Mouse (Mus musculus): ENCODE measurements around the gene Cd9. TPM values are rescaled to one million over a fixed set of nuclear protein-coding genes. Genes with fewer than 3 reads are reported as not detected.

The Cd9 gene
- polyA plus RNA-seq, 1 experiment from 2014 or later, result 43.7 TPM

DNA sequence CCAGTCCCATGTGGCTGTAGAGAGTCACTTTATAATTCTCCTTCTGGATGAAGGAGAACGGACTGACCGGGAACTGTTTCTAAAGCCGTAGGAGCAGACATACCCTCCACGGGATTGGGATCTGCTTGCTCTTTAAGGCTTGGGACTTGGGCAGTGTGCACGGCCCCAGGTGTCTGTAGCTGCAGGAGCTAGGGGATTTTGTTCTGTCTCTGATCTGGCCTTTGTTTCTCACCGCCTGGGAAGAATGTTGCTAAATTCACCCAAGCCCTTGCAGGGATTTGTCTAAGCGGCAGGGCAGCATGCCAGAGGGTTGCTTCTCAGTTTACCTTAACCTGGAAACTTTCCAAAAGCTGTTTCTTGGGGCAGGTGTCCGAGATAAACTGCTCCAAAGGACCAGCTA lies 32.8 kb downstream of the Cd9 start:
- Histone ChIP-seq H3K9me3 (ENCODE audit: control insufficient read depth, low read length) (no peaks in the 10 kb centered on the region), H3K27ac (ENCODE audit: low read depth, low read length) (no peak overlapping the region), H3K4me3 (ENCODE audit: low read depth, low read length) (no peak overlapping the region), H3K36me3 (ENCODE audit: control insufficient read depth, insufficient read depth, low read length) (no peaks in the 10 kb centered on the region), H3K9ac (ENCODE audit: low read length) (no peak overlapping the region), H3K4me2 (ENCODE audit: low read depth) (no peak overlapping the region), H3K4me1 (ENCODE audit: control insufficient read depth, insufficient read depth, low read length) (no peaks in the 10 kb centered on the region), H3K27me3 (ENCODE audit: control insufficient read depth, insufficient read depth, low read length) (no peaks in the 10 kb centered on the region)
- 87% methylated on average over 8 of the region's 8 CpGs for WGBS
- DNase-seq (ENCODE audit: low spot score), result no peak
- ATAC-seq (ENCODE audit: insufficient read depth, low FRiP score, low TSS enrichment), result no peak

DNA sequence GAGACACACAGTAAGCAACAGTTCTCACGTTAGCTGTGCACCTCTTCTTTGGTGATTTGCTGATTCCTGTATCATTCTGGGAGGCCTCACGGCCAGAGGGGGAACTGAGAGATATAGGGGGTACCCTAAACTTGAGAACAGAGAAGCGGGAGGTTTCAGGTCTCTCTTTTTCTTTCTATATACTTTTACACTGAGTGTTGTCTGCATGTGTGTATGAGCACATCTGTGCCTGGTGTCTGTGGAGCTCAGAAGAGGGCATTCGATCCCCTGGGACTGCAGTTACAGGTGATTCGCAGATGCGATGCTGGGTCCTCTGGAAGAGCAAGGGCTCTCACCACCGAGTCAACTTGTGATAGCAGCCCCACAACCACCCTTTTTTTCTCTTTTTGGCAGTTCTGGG lies 33.3 kb downstream of the Cd9 start:
- Histone ChIP-seq H3K9me3 (ENCODE audit: control insufficient read depth, low read length) (no peaks in the 10 kb centered on the region), H3K4me3 (ENCODE audit: low read depth, low read length) (no peak overlapping the region), H3K27me3 (ENCODE audit: control insufficient read depth, insufficient read depth, low read length) (no peaks in the 10 kb centered on the region), H3K36me3 (ENCODE audit: control insufficient read depth, insufficient read depth, low read length) (no peaks in the 10 kb centered on the region), H3K4me1 (ENCODE audit: control insufficient read depth, insufficient read depth, low read length) (no peaks in the 10 kb centered on the region), H3K4me2 (ENCODE audit: low read depth) (no peak overlapping the region), H3K9ac (ENCODE audit: low read length) (no peak overlapping the region), H3K27ac (ENCODE audit: low read depth, low read length) (no peak overlapping the region)
- DNase-seq (ENCODE audit: low spot score) (no peak), ATAC-seq (ENCODE audit: insufficient read depth, low FRiP score, low TSS enrichment) (no peak)
- WGBS, result 88% methylated on average over 7 of the region's 7 CpGs

DNA sequence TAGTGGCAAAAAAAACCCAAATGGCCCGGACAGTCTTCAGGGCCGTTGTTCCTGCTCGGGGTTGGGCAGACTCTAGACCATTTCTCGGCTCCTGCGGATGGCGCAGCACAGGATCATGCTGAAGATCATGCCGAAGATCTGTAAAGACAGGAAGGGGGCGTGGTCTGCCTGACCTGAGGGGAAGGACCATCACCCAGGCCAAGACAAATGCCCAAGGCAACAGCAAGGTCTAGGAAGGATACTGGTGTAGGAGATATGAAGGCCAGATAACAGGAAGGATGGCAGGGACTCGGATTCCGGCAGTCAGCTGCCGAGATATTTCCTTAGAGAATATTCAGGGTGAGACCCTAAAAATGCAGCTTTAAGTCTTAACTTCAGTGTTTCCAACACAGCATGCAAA lies 34.0 kb downstream of the Cd9 start:
- DNase-seq (ENCODE audit: low spot score) (no peak), ATAC-seq (ENCODE audit: insufficient read depth, low FRiP score, low TSS enrichment) (no peak)
- no peak overlapping the region for H3K4me2 ChIP-seq (ENCODE audit: low read depth)
- 90% methylated on average over 11 of the region's 11 CpGs for WGBS
- H3K4me3 ChIP-seq (ENCODE audit: low read depth, low read length), result no peak overlapping the region
- no peaks in the 10 kb centered on the region for H3K27me3 ChIP-seq (ENCODE audit: control insufficient read depth, insufficient read depth, low read length)
- H3K4me1 ChIP-seq (ENCODE audit: control insufficient read depth, insufficient read depth, low read length), result no peaks in the 10 kb centered on the region
- no peak overlapping the region for H3K27ac ChIP-seq (ENCODE audit: low read depth, low read length)
- H3K36me3 ChIP-seq (ENCODE audit: control insufficient read depth, insufficient read depth, low read length), result no peaks in the 10 kb centered on the region
- no peak overlapping the region for H3K9ac ChIP-seq (ENCODE audit: low read length)
- H3K9me3 ChIP-seq (ENCODE audit: control insufficient read depth, low read length), result no peaks in the 10 kb centered on the region

DNA sequence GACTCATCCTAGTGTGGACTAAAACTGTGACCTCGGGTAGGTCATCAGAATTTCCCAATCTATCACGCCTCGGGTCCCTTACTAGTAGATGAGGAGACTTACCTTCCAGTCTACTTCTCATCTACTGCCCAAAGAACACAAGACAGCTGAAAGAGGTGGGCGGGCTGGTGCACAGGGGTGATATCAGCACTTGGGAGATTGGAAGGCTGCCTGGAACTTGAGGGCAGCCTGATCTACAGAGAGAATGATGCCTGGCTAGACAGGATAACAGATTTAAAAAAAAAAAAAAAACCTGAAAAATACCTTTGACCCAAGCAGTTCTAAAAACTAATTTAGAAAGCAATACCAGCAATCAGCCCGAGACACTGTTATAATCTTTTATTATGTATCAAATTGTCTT lies 34.7 kb downstream of the Cd9 start:
- Histone ChIP-seq H3K36me3 (ENCODE audit: control insufficient read depth, insufficient read depth, low read length) (no peaks in the 10 kb centered on the region), H3K27ac (ENCODE audit: low read depth, low read length) (no peak overlapping the region), H3K9me3 (ENCODE audit: control insufficient read depth, low read length) (no peaks in the 10 kb centered on the region), H3K9ac (ENCODE audit: low read length) (no peak overlapping the region), H3K27me3 (ENCODE audit: control insufficient read depth, insufficient read depth, low read length) (no peaks in the 10 kb centered on the region), H3K4me1 (ENCODE audit: control insufficient read depth, insufficient read depth, low read length) (no peaks in the 10 kb centered on the region), H3K4me3 (ENCODE audit: low read depth, low read length) (no peak overlapping the region), H3K4me2 (ENCODE audit: low read depth) (no peak overlapping the region)
- 92% methylated on average over 5 of the region's 5 CpGs for WGBS
- no peak for ATAC-seq (ENCODE audit: insufficient read depth, low FRiP score, low TSS enrichment)
- DNase-seq (ENCODE audit: low spot score), result no peak

DNA sequence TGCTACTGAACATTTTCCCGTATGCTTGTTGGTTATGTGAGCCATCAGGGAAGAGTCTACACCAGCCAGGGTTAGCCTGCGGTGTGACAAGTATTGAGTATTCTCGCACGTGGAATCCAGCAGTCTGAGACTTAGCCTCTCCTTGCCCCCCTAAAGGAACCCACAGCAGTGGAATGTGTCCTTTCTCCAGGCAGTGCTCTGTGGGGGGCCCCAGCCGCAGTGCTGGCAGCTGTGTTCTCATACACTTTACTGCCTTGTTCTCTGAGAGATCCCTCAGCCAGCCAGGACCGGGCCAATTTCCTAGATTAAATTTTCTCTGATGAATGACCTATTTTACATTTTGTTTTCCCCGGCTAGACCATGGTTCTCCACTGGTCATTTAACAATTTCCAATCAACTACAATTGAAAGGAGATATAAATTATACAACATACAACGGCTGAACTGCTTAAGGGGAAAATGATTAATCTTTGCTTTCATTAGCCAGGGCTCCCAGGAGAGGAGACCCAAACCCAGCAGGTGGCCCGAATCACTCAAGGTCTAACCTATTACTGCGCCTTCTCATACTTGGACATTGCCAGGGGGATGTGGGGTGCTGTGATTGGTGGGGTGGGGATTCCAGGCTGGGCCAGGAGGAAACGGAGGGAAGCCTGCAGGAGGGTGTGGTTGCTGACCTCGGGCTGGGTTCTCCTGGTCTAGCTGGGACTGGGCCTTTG lies 38.6 kb downstream of the Cd9 start:
- Histone ChIP-seq H3K27ac (ENCODE audit: low read depth, low read length) (no peak overlapping the region), H3K4me2 (ENCODE audit: low read depth) (no peak overlapping the region), H3K27me3 (ENCODE audit: control insufficient read depth, insufficient read depth, low read length) (no peaks in the 10 kb centered on the region), H3K4me1 (ENCODE audit: control insufficient read depth, insufficient read depth, low read length) (no peaks in the 10 kb centered on the region), H3K9ac (ENCODE audit: low read length) (no peak overlapping the region), H3K4me3 (ENCODE audit: low read depth, low read length) (no peak overlapping the region), H3K9me3 (ENCODE audit: control insufficient read depth, low read length) (no peaks in the 10 kb centered on the region), H3K36me3 (ENCODE audit: control insufficient read depth, insufficient read depth, low read length) (no peaks in the 10 kb centered on the region)
- no peak; the same call in 1 of the 2 replicates for ATAC-seq (ENCODE audit: insufficient read depth, low FRiP score, low TSS enrichment)
- peak; percentile 61 for DNase-seq (ENCODE audit: low spot score)
- WGBS, result 26% methylated on average over 12 of the region's 12 CpGs

DNA sequence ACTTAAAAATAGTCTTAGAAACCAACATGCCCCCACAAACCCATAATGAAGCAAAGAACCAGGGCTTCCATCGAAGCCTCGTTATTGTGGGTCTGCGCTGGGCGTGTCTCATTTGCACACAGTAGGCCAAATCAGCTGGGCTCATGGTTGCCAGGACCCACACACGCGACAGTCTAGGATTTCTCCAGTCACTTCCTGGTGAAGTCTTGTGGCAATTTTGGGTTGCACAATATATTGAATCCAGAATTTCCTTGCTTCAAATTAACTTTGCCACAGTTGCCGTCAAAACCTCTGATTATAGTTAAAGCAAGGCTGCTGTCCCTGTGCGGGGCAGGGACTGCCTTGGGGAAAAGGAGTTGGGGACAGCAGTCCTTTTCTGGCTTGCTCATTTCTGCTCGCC lies 39.9 kb downstream of the Cd9 start:
- Histone ChIP-seq H3K9ac (ENCODE audit: low read length) (no peak overlapping the region), H3K27me3 (ENCODE audit: control insufficient read depth, insufficient read depth, low read length) (no peaks in the 10 kb centered on the region), H3K4me1 (ENCODE audit: control insufficient read depth, insufficient read depth, low read length) (no peaks in the 10 kb centered on the region), H3K27ac (ENCODE audit: low read depth, low read length) (no peak overlapping the region), H3K9me3 (ENCODE audit: control insufficient read depth, low read length) (no peaks in the 10 kb centered on the region), H3K4me2 (ENCODE audit: low read depth) (no peak overlapping the region), H3K36me3 (ENCODE audit: control insufficient read depth, insufficient read depth, low read length) (no peaks in the 10 kb centered on the region), H3K4me3 (ENCODE audit: low read depth, low read length) (no peak overlapping the region)
- 87% methylated on average over 9 of the region's 9 CpGs for WGBS
- no peak for ATAC-seq (ENCODE audit: insufficient read depth, low FRiP score, low TSS enrichment)
- DNase-seq (ENCODE audit: low spot score), result no peak

DNA sequence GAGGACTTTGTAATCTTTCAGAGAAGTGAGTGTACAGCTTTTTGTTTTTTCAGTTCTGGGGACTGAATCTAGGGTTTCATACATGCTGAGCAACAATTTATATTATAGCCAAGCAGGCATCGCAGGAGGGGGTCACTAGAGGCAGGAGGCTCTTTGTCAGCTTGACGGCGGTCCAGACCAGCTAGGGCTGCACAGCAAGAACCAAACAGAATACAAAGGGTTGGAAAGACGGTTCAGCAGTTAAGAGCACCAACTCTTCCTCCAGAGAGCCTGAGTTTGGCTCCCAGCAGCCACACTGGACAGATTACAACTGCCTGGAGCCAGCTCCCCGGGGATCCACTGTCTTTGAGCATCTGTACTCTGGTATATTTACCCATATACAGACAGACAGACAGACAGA lies 40.3 kb downstream of the Cd9 start:
- Histone ChIP-seq H3K4me3 (ENCODE audit: low read depth, low read length) (no peak overlapping the region), H3K36me3 (ENCODE audit: control insufficient read depth, insufficient read depth, low read length) (no peaks in the 10 kb centered on the region), H3K4me2 (ENCODE audit: low read depth) (no peak overlapping the region), H3K27ac (ENCODE audit: low read depth, low read length) (no peak overlapping the region), H3K27me3 (ENCODE audit: control insufficient read depth, insufficient read depth, low read length) (no peaks in the 10 kb centered on the region), H3K9ac (ENCODE audit: low read length) (no peak overlapping the region), H3K9me3 (ENCODE audit: control insufficient read depth, low read length) (no peaks in the 10 kb centered on the region), H3K4me1 (ENCODE audit: control insufficient read depth, insufficient read depth, low read length) (no peaks in the 10 kb centered on the region)
- 38% methylated on average over 5 of the region's 5 CpGs for WGBS
- ATAC-seq (ENCODE audit: insufficient read depth, low FRiP score, low TSS enrichment) (no peak), DNase-seq (ENCODE audit: low spot score) (no peak)

DNA sequence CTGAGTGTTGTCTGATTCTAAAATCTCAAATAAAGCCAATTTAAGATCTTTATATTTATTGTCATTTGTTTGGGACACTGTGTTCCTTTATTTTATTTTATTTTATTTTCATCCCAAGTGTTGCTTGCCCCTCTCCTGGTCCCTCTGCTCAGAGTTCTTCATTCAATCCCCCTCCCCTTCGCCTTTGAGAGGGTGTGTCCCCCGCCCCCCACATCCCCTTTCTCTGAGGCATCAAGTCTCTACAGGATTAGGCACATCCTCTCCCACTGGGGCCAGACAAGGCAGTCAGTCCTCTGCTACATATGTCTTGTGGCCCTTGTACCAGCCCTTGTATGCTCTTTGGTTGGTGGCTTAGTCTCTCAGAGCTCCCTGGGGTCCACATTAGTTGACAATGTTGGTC lies 46.9 kb downstream of the Cd9 start:
- H3K4me1 ChIP-seq (ENCODE audit: control insufficient read depth, insufficient read depth, low read length), result no peaks in the 10 kb centered on the region
- no peak for DNase-seq (ENCODE audit: low spot score)
- H3K4me3 ChIP-seq (ENCODE audit: low read depth, low read length), result no peak overlapping the region
- H3K27me3 ChIP-seq (ENCODE audit: control insufficient read depth, insufficient read depth, low read length), result no peaks in the 10 kb centered on the region
- no peak for ATAC-seq (ENCODE audit: insufficient read depth, low FRiP score, low TSS enrichment)
- no peak overlapping the region for H3K4me2 ChIP-seq (ENCODE audit: low read depth)
- 58% methylated on average over 2 of the region's 2 CpGs for WGBS
- no peak overlapping the region for H3K27ac ChIP-seq (ENCODE audit: low read depth, low read length)
- no peaks in the 10 kb centered on the region for H3K36me3 ChIP-seq (ENCODE audit: control insufficient read depth, insufficient read depth, low read length)
- no peaks in the 10 kb centered on the region for H3K9me3 ChIP-seq (ENCODE audit: control insufficient read depth, low read length)
- H3K9ac ChIP-seq (ENCODE audit: low read length), result no peak overlapping the region

DNA sequence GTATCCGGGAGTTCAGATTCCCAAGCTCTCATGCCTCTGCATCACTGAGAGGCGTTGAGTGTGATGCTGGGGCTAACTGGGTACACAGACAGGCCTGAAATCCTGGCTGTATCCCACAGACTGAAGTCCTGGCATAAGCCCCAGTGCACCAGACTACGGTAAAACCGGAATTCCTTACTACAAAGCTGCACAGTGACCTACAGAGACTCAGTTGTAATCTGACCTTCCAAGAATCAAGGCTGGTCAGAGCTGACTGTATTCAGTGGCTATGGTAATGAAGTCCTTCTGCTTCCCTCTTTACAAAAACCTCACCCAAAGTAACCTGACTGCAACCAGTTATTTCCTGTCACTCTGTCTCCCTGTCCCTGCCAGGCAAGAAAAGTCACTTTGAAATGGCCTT lies 47.4 kb downstream of the Cd9 start:
- Histone ChIP-seq H3K4me2 (ENCODE audit: low read depth) (no peak overlapping the region), H3K9me3 (ENCODE audit: control insufficient read depth, low read length) (no peaks in the 10 kb centered on the region), H3K27ac (ENCODE audit: low read depth, low read length) (no peak overlapping the region), H3K36me3 (ENCODE audit: control insufficient read depth, insufficient read depth, low read length) (no peaks in the 10 kb centered on the region), H3K9ac (ENCODE audit: low read length) (no peak overlapping the region), H3K4me1 (ENCODE audit: control insufficient read depth, insufficient read depth, low read length) (no peaks in the 10 kb centered on the region), H3K27me3 (ENCODE audit: control insufficient read depth, insufficient read depth, low read length) (no peaks in the 10 kb centered on the region), H3K4me3 (ENCODE audit: low read depth, low read length) (no peak overlapping the region)
- DNase-seq (ENCODE audit: low spot score) (no peak), ATAC-seq (ENCODE audit: insufficient read depth, low FRiP score, low TSS enrichment) (no peak)
- 59% methylated on average over 4 of the region's 4 CpGs for WGBS

Data from neural tube, embryonic 11.5 days (tissue).